Mouse (Mus musculus) megakaryocyte-erythroid progenitor cell, adult 5-6 weeks (primary cell): Measurements from ENCODE around the gene 1700008O03Rik. TPM values are rescaled to one million over a fixed set of nuclear protein-coding genes. Genes with fewer than 3 reads are reported as not detected.
A peak's percentile ranks its signal among the peaks of the same experiment; 100 is the strongest.

Experiments used
- ATAC-seq: replicated peaks from 2 replicates; pipeline ENCODE4 v1.8.0; 2016; ENCODE audit warnings: mild to moderate bottlenecking, inconsistent platforms; ENCODE audit not compliant: severe bottlenecking, poor library complexity, low FRiP score, low TSS enrichment
- total RNA-seq, 2 experiments: library from RNA; stranded (forward) in 1 of 2; stranded (reverse) in 1 of 2; fragments of 200-1000, 215-1000 nt in 1 of 2; fragments of >200 nt in 1 of 2; fragmentation: Nextera tagmentation in 1 of 2; gene quantifications; 2 replicates each; pipeline ENCODE4 v1.2.3; 2014 to 2017

The 1700008O03Rik gene
- total RNA-seq, 2 experiments from 2014 or later, result not detected

GRCm38 (mm10) chr7:44351881-44352749 is 33.5 kb downstream of the 1700008O03Rik start:
- no peak for ATAC-seq

- ATAC-seq, result peak; percentile 81
Observed at GRCm38 (mm10) chr7:44350957-44351711, 34.5 kb downstream of the 1700008O03Rik start.

GRCm38 (mm10) chr7:44349043-44349442 is 36.6 kb downstream of the 1700008O03Rik start:
- no peak for ATAC-seq

- peak; percentile 44; the same call in 1 of the 2 replicates for ATAC-seq
Observed at GRCm38 (mm10) chr7:44344622-44345021, 41.0 kb downstream of the 1700008O03Rik start.

GRCm38 (mm10) chr7:44343459-44344015 is 42.1 kb downstream of the 1700008O03Rik start:
- no peak for ATAC-seq

- no peak for ATAC-seq
Observed at GRCm38 (mm10) chr7:44341714-44342113, 43.9 kb downstream of the 1700008O03Rik start.

- no peak for ATAC-seq
Observed at GRCm38 (mm10) chr7:44341119-44341518, 44.5 kb downstream of the 1700008O03Rik start.

GRCm38 (mm10) chr7:44340226-44340625 is 45.4 kb downstream of the 1700008O03Rik start:
- no peak for ATAC-seq

GRCm38 (mm10) chr7:44337121-44337849 is 48.3 kb downstream of the 1700008O03Rik start:
- no peak for ATAC-seq

- no peak for ATAC-seq
Observed at GRCm38 (mm10) chr7:44336046-44337021, 49.3 kb downstream of the 1700008O03Rik start.

- ATAC-seq, result no peak
Observed at GRCm38 (mm10) chr7:44335031-44335878, 50.4 kb downstream of the 1700008O03Rik start.

GRCm38 (mm10) chr7:44334139-44334538 is 51.5 kb downstream of the 1700008O03Rik start:
- no peak for ATAC-seq

GRCm38 (mm10) chr7:44332336-44332735 is 53.3 kb downstream of the 1700008O03Rik start:
- ATAC-seq, result no peak

- ATAC-seq, result no peak
Observed at GRCm38 (mm10) chr7:44326614-44327013, 59.0 kb downstream of the 1700008O03Rik start.

GRCm38 (mm10) chr7:44322290-44322689 is 63.3 kb downstream of the 1700008O03Rik start:
- ATAC-seq, result no peak

- no peak for ATAC-seq
Observed at GRCm38 (mm10) chr7:44320886-44321285, 64.7 kb downstream of the 1700008O03Rik start.

GRCm38 (mm10) chr7:44317913-44318312 is 67.7 kb downstream of the 1700008O03Rik start:
- peak; percentile 55; the same call in 1 of the 2 replicates for ATAC-seq
